Mouse (Mus musculus): ENCODE results near the gene Ndufaf1. TPM values are rescaled to one million over a fixed set of nuclear protein-coding genes. Genes with fewer than 3 reads are reported as not detected.

Gene Ndufaf1
- 38.1 and 66.6 TPM in 2 replicates for polyA plus RNA-seq (2015; fragmentation: Nextera tagmentation; extraction: Ambion mirVana)

DNA sequence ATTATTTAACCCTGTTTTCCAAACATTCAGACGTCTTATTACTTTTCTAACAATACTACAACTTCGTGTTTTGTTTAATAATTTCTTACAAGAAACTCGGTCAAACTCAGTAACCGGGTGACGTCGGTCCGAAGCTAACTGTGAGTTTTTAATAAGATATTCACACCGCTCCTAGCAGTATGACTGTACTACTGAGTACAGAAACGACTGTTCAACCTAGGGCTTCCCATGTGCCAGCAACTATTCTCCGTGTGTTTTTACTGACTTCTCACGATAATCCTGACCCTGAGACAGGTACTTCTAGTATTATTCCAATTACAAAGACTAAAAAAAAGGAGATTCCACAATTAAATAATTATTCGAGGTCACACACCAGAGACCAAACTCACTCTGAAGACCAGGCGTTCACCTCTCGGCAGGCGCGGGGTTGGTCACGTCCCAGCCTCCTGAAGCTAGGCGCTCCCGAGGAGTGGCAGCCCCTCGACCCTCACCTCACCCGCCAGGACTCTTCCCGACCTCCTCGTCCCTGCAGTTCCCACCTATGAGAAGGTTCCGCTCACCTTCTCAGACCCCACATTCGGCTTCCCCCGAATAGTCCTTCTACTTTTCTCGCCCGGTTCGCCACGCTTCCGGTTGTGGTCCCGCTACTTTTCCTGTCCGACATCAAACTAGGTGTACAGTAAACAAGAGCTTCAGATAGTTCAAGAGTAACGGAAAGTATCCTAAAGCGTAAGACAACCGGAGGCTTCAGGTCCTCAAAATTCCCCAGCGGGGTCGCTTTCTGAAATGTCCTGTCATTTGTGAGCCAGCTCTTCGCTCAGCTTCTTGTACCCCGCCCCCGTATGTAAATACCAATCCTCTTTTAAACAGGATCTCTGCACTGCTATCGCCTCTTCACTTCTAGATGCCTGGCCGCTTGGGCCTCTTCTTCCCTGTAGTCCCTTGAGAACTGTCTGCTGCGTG, at the start of gene Ndufaf1:
Ndufaf1 (minus strand) TSS at position 608 of the 963 bp plus-strand sequence.

DNA sequence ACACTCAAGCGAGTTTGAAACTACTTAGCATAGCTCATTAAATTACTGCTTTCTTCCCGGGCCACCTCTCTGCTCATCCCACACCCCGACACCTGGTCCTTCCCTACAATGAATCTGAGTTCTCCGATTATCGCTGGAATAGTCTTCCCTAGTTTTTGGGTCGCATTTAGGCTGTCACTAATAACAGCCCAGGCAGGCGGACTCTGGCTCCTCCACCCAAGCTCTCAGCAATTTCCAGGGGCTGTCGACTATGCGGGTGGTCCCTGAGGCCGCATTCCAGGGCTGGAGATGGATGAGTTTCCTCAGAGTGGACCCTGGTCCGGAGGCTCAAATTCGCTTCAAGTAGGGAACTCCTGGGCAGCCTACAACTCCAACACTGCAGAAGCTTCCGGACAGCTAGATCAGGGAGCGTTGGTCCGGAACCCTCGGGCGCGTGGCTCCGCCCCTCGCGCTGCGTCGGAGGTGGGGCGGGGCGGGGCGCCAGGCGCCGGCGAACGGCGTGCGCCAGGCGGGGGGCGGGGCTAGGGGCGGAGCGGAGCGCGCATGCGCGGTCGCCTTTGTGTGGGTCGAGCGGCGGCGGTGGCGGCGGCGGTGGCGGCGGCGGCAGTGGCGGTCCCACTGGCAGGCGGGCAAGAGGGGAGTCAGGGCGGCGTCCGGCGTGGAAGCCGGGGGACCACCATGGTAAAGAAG, 12.0 kb upstream of the Ndufaf1 start, which contains the start of gene Rtf1:
Rtf1 (plus strand) TSS at position 544 of the 690 bp plus-strand sequence.

DNA sequence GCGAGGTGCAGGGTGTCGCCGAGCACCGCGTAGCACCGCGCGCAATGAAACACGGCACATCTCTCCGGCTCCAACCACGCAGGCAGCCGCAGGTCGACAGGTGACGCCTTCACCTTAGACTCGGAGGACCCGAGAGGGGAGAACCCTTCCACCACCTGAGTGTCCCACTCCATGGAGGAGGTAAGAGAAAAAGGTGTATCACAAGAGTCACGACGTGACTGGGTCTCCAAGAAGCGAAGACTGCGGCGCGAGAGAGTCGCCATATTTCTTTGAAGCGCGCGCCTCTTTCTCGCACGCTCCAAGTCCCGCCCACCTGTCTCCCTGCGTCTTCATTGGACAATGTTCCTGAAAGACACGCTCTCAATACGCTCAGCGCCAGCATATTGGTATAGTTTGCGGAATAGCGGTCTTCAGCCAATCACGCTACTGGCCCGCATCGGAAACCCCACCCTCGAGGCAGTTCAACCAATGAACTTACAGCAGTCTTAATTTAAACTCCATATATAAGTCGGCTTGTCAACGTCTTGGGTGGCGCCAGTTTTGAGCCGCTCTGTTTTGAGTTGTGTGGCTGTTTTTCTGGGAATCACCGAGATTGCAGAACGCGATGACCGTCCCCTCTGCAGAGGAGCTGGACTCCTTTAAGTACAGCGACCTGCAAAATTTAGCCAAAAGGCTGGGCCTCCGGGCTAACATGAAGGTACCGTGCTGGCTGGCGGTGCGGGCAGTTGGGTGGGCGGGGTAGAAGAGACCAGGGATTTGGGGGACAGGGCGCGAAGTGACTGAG, 44.2 kb downstream of the Ndufaf1 start, which contains the start of the genes Nusap1 and Oip5:
Nusap1 (plus strand) TSS at position 100 of the 784 bp plus-strand sequence.
Oip5 (minus strand) TSS at position 271 of the 784 bp plus-strand sequence.

Other genes starting within 250 kb of the Ndufaf1 start
- 2.4 TPM in 2 replicates for gene Ino80, start 185.1 kb downstream of the Ndufaf1 start, polyA plus RNA-seq (2015; fragmentation: Nextera tagmentation; extraction: Ambion mirVana)
- gene Exd1, start 115.2 kb downstream of the Ndufaf1 start, polyA plus RNA-seq (2015; fragmentation: Nextera tagmentation; extraction: Ambion mirVana) = 0.51 and 0.91 TPM in 2 replicates
- 66.1 and 79.1 TPM in 2 replicates for gene Chp1, start 115.1 kb downstream of the Ndufaf1 start, polyA plus RNA-seq (2015; fragmentation: Nextera tagmentation; extraction: Ambion mirVana)
- gene Nusap1, start 44.5 kb downstream of the Ndufaf1 start, polyA plus RNA-seq (2015; fragmentation: Nextera tagmentation; extraction: Ambion mirVana) = 26.1 and 27.4 TPM in 2 replicates
- gene Oip5, start 44.4 kb downstream of the Ndufaf1 start, polyA plus RNA-seq (2015; fragmentation: Nextera tagmentation; extraction: Ambion mirVana) = 9.8 and 12.9 TPM in 2 replicates
- 28.6 and 37.8 TPM in 2 replicates for gene Rtf1, start 12.2 kb upstream of the Ndufaf1 start, polyA plus RNA-seq (2015; fragmentation: Nextera tagmentation; extraction: Ambion mirVana)
- 1.9 and 3.1 TPM in 2 replicates for gene Itpka, start 79.5 kb upstream of the Ndufaf1 start, polyA plus RNA-seq (2015; fragmentation: Nextera tagmentation; extraction: Ambion mirVana)
- gene Ltk, start 97.6 kb upstream of the Ndufaf1 start, polyA plus RNA-seq (2015; fragmentation: Nextera tagmentation; extraction: Ambion mirVana) = 0.65 and 1.1 TPM in 2 replicates
- gene Rpap1, start 124.7 kb upstream of the Ndufaf1 start, polyA plus RNA-seq (2015; fragmentation: Nextera tagmentation; extraction: Ambion mirVana) = 10.3 and 16.3 TPM in 2 replicates
- 6.6 and 7.1 TPM in 2 replicates for gene Tyro3, start 134.9 kb upstream of the Ndufaf1 start, polyA plus RNA-seq (2015; fragmentation: Nextera tagmentation; extraction: Ambion mirVana)
- gene Mga, start 234.4 kb upstream of the Ndufaf1 start, polyA plus RNA-seq (2015; fragmentation: Nextera tagmentation; extraction: Ambion mirVana) = 12.7 and 16.0 TPM in 2 replicates